Mouse (Mus musculus) embryonic facial prominence, embryonic 14.5 days (tissue): ENCODE data around the gene Gm45808. TPM values are rescaled to one million over a fixed set of nuclear protein-coding genes. Genes with fewer than 3 reads are reported as not detected.

Source experiments
- ATAC-seq: fragments of 200-750 bp; cut with Nextera tagmentation; 2 replicates; pipeline ENCODE4 v1.8.0; 2017; ENCODE audit warnings: low read depth, moderate number of reproducible peaks, moderate TSS enrichment
- DNase-seq: peaks from one replicate; pipeline ENCODE4 v3.0.0-alpha.2; 2015; ENCODE audit warnings: low spot score
- H3K27ac ChIP-seq: fragments of 300-500 bp; sonication (generic); replicated peaks from 2 replicates; pipeline ENCODE4 v1.5.1; 2014; ENCODE audit warnings: low read depth, mild to moderate bottlenecking, low read length, moderate library complexity
- H3K27me3 ChIP-seq: fragments of 300-500 bp; sonication (generic); replicated peaks from 2 replicates; pipeline ENCODE4 v1.6.1; 2014; ENCODE audit warnings: low read length; ENCODE audit not compliant: control insufficient read depth, insufficient read depth
- H3K36me3 ChIP-seq: fragments of 300-500 bp; sonication (generic); 2 replicates; pipeline ENCODE4 v1.6.1; 2014; ENCODE audit warnings: low read length, mixed read lengths; ENCODE audit not compliant: control insufficient read depth, insufficient read depth
- H3K4me1 ChIP-seq: fragments of 300-500 bp; sonication (generic); 2 replicates; pipeline ENCODE4 v1.6.1; 2014; ENCODE audit warnings: antibody characterized with exemption, low read length; ENCODE audit not compliant: control insufficient read depth, insufficient read depth
- H3K4me2 ChIP-seq: fragments of 300-500 bp; sonication (generic); 2 replicates; pipeline ENCODE4 v1.6.1; 2014; ENCODE audit warnings: low read depth, mild to moderate bottlenecking, low read length, moderate library complexity, mixed read lengths
- H3K4me3 ChIP-seq: fragments of 300-500 bp; sonication (generic); 2 replicates; pipeline ENCODE4 v1.5.1; 2014; ENCODE audit warnings: low read depth, mild to moderate bottlenecking, low read length
- H3K9ac ChIP-seq: fragments of 300-500 bp; sonication (generic); 2 replicates; pipeline ENCODE4 v1.6.1; 2014; ENCODE audit warnings: low read depth, mild to moderate bottlenecking, low read length, moderate library complexity, mixed read lengths
- H3K9me3 ChIP-seq: fragments of 300-500 bp; sonication (generic); 2 replicates; pipeline ENCODE4 v1.6.1; 2016; ENCODE audit warnings: low read length; ENCODE audit not compliant: control insufficient read depth
- WGBS: fragments of 180-500 bp; shearing (Covaris S2); extraction: QIAGEN DNeasy Blood & Tissue Kit; methylation state at CpG from one replicate; pipeline ENCODE4 v1.1.7; 2014; 5-methylcytosine and 5-hydroxymethylcytosine counted together
- microRNA-seq: library from miRNA; unstranded; fragments of <30 nt; microRNA quantifications from one replicate; pipeline ENCODE4, GENCODE M21; 2016; ENCODE audit warnings: borderline number of aligned reads
- polyA plus RNA-seq: library from polyadenylated mRNA; unstranded; fragments of >200 nt; fragmentation: Nextera tagmentation; extraction: Ambion mirVana; gene quantifications from 2 replicates; pipeline ENCODE4 v1.2.1, GENCODE M21; 2014

The Gm45808 gene
- polyA plus RNA-seq, 1 experiment from 2014 or later: not detected

- Histone ChIP-seq H3K4me3 (peak within 1 kb of the TSS; percentile 3; the same call in 1 of the 2 replicates), H3K4me1 (peaks cover 9% of the 10 kb centered on the region; the same call in 1 of the 2 replicates)
- WGBS: 50% methylated on average over 6 of the region's 6 CpGs
Observed at GRCm38 (mm10) chr7:45420615-45420919, 66.0 kb downstream of the Gm45808 start, which contains the start of gene Lhb. TSS of gene Lhb (plus strand) at chr7:45420820.

GRCm38 (mm10) chr7:45419859-45420614 is 66.6 kb downstream of the Gm45808 start:
- peak overlapping the region; percentile 35; the same call in 1 of the 2 replicates for H3K4me2 ChIP-seq
- H3K27me3 ChIP-seq: peaks cover 39% of the 10 kb centered on the region
- peak overlapping the region; percentile 3; the same call in 1 of the 2 replicates for H3K4me3 ChIP-seq
- H3K4me1 ChIP-seq: peaks cover 9% of the 10 kb centered on the region; the same call in 1 of the 2 replicates
- no peak for ATAC-seq
- H3K36me3 ChIP-seq: peaks cover 44% of the 10 kb centered on the region
- no peak overlapping the region for H3K27ac ChIP-seq
- no peaks in the 10 kb centered on the region for H3K9me3 ChIP-seq
- WGBS: 14% methylated on average over 25 of the region's 27 CpGs
- H3K9ac ChIP-seq: no peak overlapping the region
- DNase-seq: peak; percentile 56

More at GRCm38 (mm10) chr7:45420615-45420919, 66.0 kb downstream of the Gm45808 start, which contains the start of gene Lhb:
- H3K36me3 ChIP-seq: peaks cover 49% of the 10 kb centered on the region
- no peak for ATAC-seq
- no peak for DNase-seq
- H3K9ac ChIP-seq: no peak within 1 kb of the TSS
- no peak within 1 kb of the TSS for H3K27ac ChIP-seq
- H3K9me3 ChIP-seq: no peaks in the 10 kb centered on the region
- H3K27me3 ChIP-seq: peaks cover 34% of the 10 kb centered on the region
- H3K4me2 ChIP-seq: peak within 1 kb of the TSS; percentile 35; the same call in 1 of the 2 replicates

GRCm38 (mm10) chr7:45417962-45418492 is 68.6 kb downstream of the Gm45808 start:
- H3K27ac ChIP-seq: no peak overlapping the region
- no peak for ATAC-seq
- H3K27me3 ChIP-seq: peaks cover 59% of the 10 kb centered on the region
- H3K4me1 ChIP-seq: peaks cover 13% of the 10 kb centered on the region; the same call in 1 of the 2 replicates
- 11% methylated on average over 13 of the region's 13 CpGs for whole genome bisulfite sequencing
- no peaks in the 10 kb centered on the region for H3K9me3 ChIP-seq
- peaks cover 24% of the 10 kb centered on the region for H3K36me3 ChIP-seq
- peak; percentile 26 for DNase-seq
- H3K4me2 ChIP-seq: peak overlapping the region; percentile 33
- H3K9ac ChIP-seq: peak overlapping the region; percentile 30; the same call in 1 of the 2 replicates
- H3K4me3 ChIP-seq: no peak overlapping the region

Small RNA genes lying within 50 kb of the gene (microRNA-seq; reads per million reads assigned to microRNA genes)
- not detected for gene Gm22133

Other genes starting within 250 kb of the Gm45808 start
- gene Cd37, start 247.7 kb downstream of the Gm45808 start, polyA plus RNA-seq: 2.4 and 4.8 TPM in 2 replicates
- 0.11 and 0.38 TPM in 2 replicates for gene Slc6a16, start 245.7 kb downstream of the Gm45808 start, polyA plus RNA-seq
- gene Slc6a21, start 209.3 kb downstream of the Gm45808 start, polyA plus RNA-seq: not detected in 2 replicates
- 16.6 and 18.2 TPM in 2 replicates for gene Trpm4, start 153.0 kb downstream of the Gm45808 start, polyA plus RNA-seq
- 11.0 and 15.8 TPM in 2 replicates for gene Hrc, start 151.5 kb downstream of the Gm45808 start, polyA plus RNA-seq
- gene Ppfia3, start 119.8 kb downstream of the Gm45808 start, polyA plus RNA-seq: 4.8 and 6.9 TPM in 2 replicates
- gene Lin7b, start 116.2 kb downstream of the Gm45808 start, polyA plus RNA-seq: 2.4 TPM in 2 replicates
- gene Snrnp70, start 91.1 kb downstream of the Gm45808 start, polyA plus RNA-seq: 56.5 and 61.1 TPM in 2 replicates
- 0.24 TPM in 1 of 2 replicates, not detected in the other for gene Kcna7, start 81.2 kb downstream of the Gm45808 start, polyA plus RNA-seq
- 3.0 and 3.1 TPM in 2 replicates for gene Ntf5, start 73.1 kb downstream of the Gm45808 start, polyA plus RNA-seq
- 1.4 TPM in 1 of 2 replicates, not detected in the other for gene Lhb, start 66.0 kb downstream of the Gm45808 start, polyA plus RNA-seq
- gene Gys1, start 52.0 kb downstream of the Gm45808 start, polyA plus RNA-seq: 39.3 TPM in 2 replicates
- 123 and 127 TPM in 2 replicates for gene Ruvbl2, start 48.7 kb downstream of the Gm45808 start, polyA plus RNA-seq
- gene Ftl1, start 26.9 kb downstream of the Gm45808 start, polyA plus RNA-seq: 4,260 and 4,697 TPM in 2 replicates
- gene Bax, start 19.9 kb downstream of the Gm45808 start, polyA plus RNA-seq: 120 and 132 TPM in 2 replicates
- 1.2 and 1.5 TPM in 2 replicates for gene Tulp2, start 4.9 kb downstream of the Gm45808 start, polyA plus RNA-seq
- 2.5 and 3.2 TPM in 2 replicates for gene Dhdh, start 2.0 kb upstream of the Gm45808 start, polyA plus RNA-seq
- gene Nucb1, start 23.6 kb upstream of the Gm45808 start, polyA plus RNA-seq: 209 and 236 TPM in 2 replicates
- gene Ppp1r15a, start 39.5 kb upstream of the Gm45808 start, polyA plus RNA-seq: 20.7 and 21.9 TPM in 2 replicates
- gene Plekha4, start 39.5 kb upstream of the Gm45808 start, polyA plus RNA-seq: 6.8 and 7.3 TPM in 2 replicates
- gene Hsd17b14, start 68.1 kb upstream of the Gm45808 start, polyA plus RNA-seq: 0.77 and 1.0 TPM in 2 replicates
- gene Bcat2, start 83.3 kb upstream of the Gm45808 start, polyA plus RNA-seq: 50.1 and 51.0 TPM in 2 replicates
- gene Fgf21, start 128.7 kb upstream of the Gm45808 start, polyA plus RNA-seq: 0.45 and 1.0 TPM in 2 replicates
- 1.3 and 2.1 TPM in 2 replicates for gene Fut1, start 130.5 kb upstream of the Gm45808 start, polyA plus RNA-seq
- gene Izumo1, start 135.0 kb upstream of the Gm45808 start, polyA plus RNA-seq: 0.19 and 0.30 TPM in 2 replicates
- 10.4 and 11.1 TPM in 2 replicates for gene Rasip1, start 140.7 kb upstream of the Gm45808 start, polyA plus RNA-seq
- gene Mamstr, start 153.2 kb upstream of the Gm45808 start, polyA plus RNA-seq: 23.3 and 28.8 TPM in 2 replicates
- 1.9 and 2.2 TPM in 2 replicates for gene Fut2, start 179.6 kb upstream of the Gm45808 start, polyA plus RNA-seq
- gene Ntn5, start 197.2 kb upstream of the Gm45808 start, polyA plus RNA-seq: 3.4 and 3.7 TPM in 2 replicates
- 2.1 and 2.5 TPM in 2 replicates for gene Sec1, start 207.6 kb upstream of the Gm45808 start, polyA plus RNA-seq
- 7.9 and 8.9 TPM in 2 replicates for gene Car11, start 213.0 kb upstream of the Gm45808 start, polyA plus RNA-seq
- gene Dbp, start 218.3 kb upstream of the Gm45808 start, polyA plus RNA-seq: 3.4 and 4.7 TPM in 2 replicates
- gene Rpl18, start 228.6 kb upstream of the Gm45808 start, polyA plus RNA-seq: 1,174 and 1,204 TPM in 2 replicates
- 24.0 and 25.6 TPM in 2 replicates for gene Sphk2, start 231.2 kb upstream of the Gm45808 start, polyA plus RNA-seq
- 0.36 and 0.39 TPM in 2 replicates for gene Fam83e, start 234.4 kb upstream of the Gm45808 start, polyA plus RNA-seq
- not detected in 2 replicates for gene Spaca4, start 239.0 kb upstream of the Gm45808 start, polyA plus RNA-seq